Mouse (Mus musculus) frontal cortex, adult (tissue): ENCODE data around the gene Hoxd8.

Experiments used
- ATAC-seq: cut with Nextera tagmentation; 2 replicates; pipeline ENCODE4 v1.9.2; 2017; ENCODE audit warnings: mild to moderate bottlenecking, moderate library complexity, mixed read lengths; ENCODE audit not compliant: low TSS enrichment

Hoxd8 gene

DNA sequence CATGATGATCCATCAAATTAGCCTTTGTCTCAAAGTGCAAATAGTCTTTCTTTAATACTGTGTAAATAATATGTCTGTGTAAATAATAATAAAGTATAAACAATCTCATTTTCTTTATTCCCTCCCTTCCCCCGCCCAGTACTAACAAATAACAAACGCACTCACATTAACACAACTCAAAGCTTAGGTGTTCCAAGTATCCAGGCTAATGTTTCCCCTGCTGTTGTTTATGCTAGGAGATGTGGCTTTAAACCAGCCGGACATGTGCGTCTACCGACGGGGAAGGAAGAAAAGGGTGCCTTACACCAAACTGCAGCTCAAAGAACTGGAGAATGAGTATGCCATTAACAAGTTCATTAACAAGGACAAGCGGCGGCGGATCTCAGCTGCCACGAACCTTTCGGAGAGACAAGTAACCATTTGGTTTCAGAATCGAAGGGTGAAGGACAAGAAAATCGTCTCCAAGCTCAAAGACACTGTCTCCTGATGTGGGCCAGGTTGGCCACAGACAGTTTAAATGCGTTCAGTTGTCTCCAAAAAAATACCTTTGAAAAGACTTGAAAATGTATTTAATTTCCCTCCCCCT is 34.7 kb upstream of the Hoxd8 start:
- ATAC-seq = no peak

DNA sequence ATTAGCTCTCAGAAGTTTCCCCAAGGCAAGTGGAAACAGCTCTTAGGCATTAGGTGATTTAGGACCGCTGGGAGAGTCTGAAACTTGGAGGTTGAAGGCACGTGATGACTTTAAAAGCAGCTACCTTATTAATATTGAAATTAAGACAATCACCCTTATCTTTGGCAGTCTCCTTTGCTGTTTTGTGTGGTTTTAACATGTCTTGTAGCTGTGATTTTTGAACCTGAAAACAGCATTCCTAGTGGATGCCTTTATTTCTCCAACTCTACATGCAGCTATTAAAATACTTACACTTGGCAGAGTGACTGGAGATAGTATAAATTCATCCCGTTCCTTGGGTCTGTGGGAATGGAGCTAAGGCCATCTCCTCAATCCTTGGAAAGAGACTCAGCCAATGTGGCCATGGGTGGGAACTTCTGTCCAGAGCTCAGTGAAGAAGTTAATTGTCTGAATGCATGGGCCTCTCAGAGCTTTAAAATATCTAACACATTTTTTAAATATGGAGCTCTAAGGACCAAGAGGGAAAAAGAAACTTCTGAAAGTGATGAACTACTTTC is 33.7 kb upstream of the Hoxd8 start:
- no peak for ATAC-seq

DNA sequence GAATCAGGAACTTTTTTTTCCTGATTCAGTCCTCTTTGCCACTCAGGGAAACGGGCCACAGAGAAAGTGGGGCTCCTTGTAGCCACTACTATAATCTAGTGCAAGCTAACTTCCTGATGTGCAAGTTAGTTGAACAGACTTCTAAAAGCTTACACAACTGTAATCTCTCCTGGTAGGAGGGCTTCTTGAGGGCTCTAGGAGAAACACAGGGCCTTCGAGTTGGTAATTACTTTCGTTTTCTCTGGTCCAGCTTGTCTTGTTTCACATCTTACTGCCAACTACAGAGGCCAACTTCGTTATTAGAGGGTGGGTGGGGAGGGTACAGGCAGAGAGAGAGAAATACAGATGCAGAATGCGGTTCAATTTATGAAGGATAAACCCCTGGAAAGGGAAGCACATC is 32.6 kb upstream of the Hoxd8 start:
- no peak for ATAC-seq

DNA sequence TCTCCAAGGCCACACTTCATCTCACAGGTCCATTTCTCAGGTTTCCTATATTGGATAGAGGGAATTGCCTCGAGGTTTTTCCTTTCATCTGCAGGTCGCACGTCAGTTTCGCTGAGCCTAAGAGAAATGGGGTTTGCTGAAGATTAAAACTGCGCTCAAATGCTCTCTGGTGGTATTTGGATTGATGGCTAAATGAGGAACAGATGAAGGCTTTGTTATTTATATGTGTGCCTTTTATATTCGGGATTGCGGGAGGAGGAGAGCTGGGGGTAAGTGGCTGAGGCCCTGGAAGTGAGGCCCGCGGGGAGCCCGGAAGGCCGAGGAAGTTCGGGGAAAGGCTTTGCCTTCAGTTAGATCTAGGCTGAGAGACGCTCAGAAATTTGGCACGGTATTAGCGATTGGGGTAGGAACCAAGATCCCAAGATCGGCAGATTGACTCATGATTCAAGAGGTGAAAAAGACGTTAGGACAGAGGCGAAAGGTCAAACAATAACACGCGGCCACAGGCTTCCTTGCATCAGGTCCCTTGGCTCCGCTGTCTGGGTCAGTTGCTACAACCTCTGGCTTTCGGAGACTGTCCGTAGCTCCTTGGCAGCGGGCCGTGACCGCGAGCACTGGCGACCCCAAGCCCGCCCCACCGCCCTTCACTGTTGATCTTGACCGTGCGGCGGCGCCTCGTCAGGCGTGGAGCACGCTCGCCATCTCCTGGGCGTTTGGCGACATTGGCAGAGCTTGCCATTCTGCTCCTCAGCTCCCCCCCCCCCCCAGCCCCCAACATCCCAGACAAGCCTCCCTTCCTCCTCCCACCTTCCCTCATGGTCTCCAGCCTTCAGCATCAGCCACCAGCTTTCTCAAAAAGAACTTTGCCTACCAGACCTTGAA is 31.7 kb upstream of the Hoxd8 start:
- ATAC-seq = no peak

DNA sequence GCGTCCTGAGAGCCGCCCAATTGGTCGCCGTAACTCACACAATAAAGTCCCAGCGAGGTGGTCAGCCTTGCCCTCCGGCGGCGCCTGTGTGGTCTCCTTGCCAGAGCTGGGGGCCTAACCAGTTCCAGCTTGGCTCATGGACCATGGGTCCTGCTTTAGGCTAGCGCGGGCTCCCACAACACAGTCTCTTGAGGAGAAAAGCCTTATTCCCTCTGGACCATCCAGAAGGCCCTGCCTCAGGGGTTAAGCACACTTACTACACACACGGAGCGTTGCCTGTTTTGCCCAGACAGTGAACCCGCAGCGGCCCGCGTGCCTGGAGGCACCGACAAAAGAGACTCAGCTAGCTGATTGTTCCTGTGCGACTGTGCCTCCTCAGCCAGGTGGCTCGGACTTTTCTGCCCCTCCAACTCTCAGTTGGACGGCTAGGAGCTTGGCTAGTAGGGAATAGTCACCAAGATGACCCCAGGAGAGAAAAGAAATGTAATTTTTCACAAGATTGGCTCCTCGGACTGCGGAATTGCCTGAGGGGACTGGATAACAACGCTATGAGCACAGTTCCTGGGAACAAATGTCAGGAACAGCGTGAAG is 30.5 kb upstream of the Hoxd8 start:
- no peak for ATAC-seq

DNA sequence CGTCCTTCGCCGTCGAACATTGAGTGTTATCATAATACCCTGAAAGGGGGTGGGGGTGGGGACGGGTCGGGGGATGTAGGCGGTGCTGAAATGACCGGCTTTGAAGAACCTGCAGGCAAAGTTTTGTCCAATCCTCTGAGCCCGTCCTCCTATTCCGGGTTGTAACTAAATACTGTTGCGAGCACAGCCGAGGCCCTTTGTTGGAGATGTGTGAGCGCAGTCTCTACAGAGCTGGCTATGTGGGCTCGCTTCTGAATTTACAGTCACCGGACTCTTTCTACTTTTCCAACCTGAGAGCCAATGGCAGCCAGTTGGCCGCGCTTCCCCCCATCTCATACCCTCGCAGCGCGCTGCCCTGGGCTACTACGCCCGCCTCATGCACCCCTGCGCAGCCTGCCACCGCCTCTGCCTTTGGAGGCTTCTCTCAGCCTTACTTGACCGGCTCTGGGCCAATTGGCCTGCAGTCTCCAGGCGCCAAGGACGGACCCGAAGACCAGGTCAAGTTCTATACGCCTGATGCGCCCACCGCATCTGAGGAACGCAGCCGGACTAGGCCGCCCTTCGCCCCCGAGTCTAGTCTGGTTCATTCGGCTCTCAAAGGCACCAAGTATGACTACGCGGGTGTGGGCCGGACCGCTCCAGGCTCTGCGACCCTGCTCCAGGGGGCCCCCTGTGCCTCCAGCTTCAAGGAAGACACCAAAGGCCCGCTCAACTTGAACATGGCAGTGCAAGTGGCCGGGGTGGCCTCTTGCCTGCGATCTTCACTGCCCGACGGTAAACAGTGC is 29.3 kb upstream of the Hoxd8 start, which contains the start of gene Hoxd12:
Gene Hoxd12 (plus strand): TSS at position 133 of the 785 bp plus-strand sequence.
- ATAC-seq = no peak

DNA sequence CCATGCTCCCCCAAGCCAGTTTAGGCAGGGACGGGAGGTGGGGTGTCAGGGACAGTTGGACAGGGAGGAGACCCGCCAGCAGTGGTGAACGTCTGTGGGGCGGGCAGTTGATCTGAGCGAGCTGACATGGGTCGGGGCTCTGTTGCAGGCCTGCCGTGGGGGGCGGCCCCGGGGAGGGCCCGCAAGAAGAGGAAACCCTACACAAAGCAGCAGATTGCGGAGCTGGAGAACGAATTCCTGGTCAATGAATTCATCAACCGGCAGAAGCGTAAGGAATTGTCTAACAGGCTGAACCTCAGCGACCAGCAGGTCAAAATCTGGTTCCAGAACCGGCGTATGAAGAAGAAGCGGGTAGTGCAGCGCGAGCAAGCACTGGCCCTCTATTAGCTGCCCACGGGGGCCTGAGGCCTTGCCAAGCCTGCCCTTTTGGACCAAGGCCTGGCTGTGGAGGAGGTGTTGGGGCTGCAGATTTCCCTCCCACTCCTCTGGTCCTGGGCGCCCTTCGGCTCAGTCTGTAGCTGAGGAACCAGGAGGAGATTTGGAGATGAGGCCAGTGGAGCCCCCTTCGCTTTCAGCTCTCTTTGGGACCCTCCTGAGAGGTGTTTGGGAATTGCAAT is 28.6 kb upstream of the Hoxd8 start:
- no peak for ATAC-seq

DNA sequence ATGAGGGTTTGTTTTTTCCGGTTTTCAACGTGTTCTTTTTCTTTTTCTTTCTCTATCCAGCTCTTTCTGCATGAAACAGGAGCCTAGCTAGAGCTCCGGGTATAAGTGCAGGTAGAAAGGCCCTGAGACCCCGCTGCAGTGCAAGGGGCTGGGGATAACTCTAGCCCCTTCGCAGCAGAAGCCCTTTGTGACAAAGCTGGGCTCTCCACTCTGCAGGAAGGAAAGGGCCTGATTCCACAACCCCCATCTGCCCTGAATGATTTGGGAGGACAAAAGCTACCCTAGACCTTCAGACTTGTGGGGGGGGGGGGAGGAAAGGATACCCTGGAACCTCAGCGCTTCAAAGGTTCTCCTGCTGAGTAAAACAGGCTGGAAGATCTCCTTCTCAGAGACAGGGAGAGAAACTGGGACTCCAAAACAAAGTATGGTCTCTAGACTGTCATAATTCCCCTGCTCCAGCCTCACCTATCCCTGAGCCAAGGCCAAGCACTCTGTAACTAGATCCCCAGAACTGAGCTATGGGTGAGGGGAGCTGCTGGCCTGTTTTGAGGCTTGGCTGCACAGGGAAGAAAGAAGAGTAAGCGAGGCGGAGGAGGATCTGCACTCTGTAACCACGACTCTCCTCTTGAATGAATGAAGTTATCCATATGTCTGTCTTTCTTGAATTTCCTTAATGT is 27.9 kb upstream of the Hoxd8 start:
- ATAC-seq = no peak

DNA sequence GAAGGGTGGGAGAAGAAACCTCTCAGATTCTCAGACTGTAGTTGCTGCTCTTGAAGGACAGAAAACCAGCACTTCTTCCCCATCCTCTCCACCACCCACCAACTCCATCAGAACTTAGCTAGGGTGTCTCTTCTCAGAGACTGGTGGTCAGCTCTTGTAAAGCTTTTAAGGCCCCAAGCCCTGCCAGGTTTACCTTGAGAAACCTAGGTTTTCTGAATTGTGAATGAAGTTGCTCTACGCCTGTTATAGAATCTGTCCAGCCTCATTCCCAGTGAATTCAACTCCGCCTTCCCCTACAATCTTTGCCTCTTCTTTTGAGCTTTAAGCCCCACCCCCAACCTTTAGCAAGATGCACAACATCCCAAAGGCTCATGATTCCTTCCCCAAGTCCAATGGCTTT is 27.3 kb upstream of the Hoxd8 start:
- ATAC-seq = no peak

DNA sequence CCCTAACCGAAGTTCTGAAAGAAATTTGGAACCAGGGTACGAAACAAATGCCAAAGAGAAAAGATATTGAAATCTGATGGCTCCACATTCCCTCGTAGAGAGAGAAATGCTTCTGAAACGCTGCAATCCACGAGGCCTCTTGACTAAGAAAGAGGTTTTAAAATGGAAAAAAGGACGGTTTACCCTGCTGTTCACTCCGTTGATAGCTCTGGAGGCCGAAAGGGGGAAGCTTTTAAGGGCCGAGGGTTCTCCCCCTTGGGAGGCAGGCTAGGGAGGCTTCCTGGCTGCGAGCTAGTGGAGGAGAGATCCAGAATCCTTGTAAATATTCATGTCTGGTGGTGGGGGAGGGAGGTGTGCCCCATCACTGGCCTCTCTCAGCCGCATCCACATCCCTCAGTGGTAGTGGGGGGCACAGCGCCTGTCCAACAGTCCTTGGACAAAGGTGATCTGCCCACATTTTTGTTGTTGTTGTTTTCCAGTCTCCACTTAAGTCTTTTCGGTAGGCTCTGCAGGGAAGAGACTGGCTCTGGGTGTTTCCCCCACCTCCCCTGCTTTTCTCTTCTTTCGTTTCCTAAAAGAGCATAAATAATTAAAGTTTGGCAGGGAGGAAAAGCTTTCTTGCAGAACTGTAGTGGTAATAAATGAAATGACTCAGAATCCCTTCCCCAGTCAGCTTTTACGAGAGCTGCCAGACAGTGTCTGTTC is 25.4 kb upstream of the Hoxd8 start, which contains the start of gene Hoxd11:
Gene Hoxd11 (plus strand): TSS at position 667 of the 705 bp plus-strand sequence.
- ATAC-seq = no peak

DNA sequence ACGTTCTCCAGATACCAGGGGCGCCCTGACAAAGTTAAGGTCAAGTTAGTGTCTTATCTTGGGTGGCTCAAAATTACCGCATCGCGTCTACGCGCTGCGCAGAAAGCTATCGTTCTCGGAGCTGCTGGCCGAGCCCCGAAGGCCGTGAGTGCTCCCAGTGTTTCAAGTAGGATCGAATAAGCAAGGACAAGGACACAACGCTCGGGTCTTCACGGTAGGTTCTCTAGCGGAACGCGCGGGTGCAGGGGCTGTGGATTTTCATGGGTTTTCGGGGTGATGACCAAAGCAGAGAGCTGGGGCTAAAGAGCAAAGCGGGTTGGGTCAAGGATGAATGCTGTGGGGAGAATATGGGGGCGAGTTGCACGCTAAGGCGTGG is 24.8 kb upstream of the Hoxd8 start:
- ATAC-seq = no peak

DNA sequence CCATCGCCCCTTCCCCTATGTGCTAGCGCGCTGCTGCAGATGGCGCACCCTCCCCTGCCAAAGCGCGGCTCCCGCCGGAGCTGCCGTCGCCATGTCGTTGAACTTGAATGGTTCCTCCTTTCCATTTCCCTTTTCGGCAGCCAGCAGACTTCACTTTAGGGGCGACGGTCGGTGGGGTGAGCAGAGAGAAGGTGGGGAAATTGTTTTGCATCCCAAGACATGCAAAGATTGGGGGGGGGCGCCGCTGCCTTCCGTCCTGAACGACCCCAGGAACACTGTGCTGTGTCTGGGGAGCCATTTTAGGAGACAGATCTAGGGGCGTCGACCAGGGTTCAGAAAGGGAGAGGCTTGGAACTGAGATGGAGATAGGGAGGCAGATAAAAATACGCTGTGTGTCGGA is 24.4 kb upstream of the Hoxd8 start:
- ATAC-seq = no peak

DNA sequence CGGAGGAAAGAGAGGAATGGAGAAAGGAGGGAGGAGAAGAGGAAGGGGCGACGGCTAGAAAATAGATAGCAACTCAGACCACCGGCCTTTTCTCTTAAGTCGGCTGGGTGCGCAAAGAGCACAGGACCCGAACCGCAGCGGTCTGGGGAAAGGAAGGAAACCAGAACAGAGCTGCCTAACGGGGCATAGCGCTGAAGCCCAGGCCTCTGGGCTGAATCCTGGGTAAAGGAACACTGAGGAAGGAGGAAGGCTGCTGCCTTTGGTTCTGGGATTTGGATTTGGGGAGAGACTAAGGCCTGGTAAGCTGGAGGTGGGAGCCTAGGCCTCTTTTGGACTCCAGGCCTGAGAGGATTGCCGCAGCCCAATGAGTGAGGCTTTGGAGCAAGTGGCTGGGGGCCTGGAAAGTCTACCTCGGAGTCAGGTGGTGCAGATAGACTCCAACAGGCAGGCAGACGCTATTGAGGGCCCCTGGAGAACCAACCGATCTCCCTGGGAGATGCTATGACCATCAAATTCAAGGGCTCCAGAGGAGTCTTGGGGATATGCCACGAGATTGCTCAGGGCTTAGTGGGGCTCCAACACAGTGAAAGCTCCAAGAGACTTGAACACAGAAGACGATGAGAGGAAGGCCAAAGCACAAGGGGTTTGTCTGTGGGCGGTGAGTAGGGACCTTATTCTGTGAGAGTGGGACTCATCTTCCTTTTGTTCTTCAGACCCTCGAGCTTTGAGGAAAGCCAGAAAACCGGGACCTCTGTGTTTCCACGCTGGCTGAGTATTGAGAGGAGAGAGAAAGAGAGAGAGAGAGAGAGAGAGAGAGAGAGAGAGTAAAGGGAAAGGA is 23.6 kb upstream of the Hoxd8 start:
- no peak for ATAC-seq

DNA sequence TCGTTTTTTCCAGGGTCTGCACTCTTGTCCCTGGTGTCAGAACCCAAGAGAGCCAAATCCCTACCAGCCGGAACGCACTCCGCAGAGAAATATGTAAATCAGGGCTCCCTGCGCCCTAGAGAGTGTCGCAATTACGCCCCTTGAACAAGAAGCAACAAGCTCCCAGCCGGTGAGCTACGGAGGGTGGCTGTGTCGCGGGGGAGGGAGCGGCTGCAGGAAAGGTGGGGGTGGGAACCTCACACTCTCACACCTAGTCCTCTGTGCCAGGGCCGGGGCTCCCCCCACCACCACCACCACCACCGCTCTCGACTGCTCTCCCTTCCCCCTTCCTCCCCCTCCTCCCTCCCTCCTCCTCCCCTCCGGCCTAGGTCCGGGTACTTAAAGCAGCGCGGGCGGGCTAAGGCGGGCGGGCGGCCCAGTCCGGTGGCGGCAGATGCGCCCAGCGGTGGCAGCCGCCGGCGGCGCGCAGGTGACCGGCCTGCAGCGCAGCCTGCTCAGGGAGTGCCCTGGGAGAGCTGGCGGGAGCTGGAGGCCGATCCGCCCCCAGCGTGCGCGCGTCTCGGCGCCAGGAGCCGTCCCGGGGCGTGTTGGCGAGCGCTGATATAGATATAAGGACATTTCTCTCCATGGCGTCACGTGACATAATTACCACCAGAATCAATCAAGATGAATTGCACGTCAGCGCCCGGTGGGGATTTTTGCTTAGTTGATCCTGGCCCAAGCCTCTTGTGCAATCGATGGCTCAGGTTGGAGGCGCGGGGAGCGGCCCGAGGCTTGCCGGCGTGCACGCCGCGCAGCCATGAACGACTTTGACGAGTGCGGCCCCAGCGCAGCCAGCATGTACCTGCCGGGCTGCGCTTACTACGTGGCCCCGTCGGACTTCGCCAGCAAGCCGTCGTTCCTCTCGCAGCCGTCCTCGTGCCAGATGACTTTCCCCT is 22.6 kb upstream of the Hoxd8 start:
- no peak for ATAC-seq

DNA sequence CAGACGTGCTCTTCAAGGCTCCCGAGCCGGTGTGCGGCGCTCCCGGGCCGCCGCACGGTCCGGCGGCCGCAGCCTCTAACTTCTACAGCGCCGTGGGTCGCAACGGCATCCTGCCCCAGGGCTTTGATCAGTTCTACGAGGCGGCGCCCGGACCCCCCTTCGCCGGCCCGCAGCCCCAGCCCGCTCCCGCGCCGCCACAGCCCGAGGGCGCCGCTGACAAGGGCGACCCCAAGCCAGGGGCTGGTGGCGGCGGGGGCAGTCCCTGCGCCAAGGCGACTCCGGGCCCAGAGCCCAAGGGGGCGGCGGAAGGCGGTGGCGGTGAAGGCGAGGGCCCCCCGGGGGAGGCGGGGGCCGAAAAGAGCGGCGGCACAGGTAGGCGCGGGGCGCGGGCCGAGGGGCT is 21.6 kb upstream of the Hoxd8 start:
- ATAC-seq = no peak

DNA sequence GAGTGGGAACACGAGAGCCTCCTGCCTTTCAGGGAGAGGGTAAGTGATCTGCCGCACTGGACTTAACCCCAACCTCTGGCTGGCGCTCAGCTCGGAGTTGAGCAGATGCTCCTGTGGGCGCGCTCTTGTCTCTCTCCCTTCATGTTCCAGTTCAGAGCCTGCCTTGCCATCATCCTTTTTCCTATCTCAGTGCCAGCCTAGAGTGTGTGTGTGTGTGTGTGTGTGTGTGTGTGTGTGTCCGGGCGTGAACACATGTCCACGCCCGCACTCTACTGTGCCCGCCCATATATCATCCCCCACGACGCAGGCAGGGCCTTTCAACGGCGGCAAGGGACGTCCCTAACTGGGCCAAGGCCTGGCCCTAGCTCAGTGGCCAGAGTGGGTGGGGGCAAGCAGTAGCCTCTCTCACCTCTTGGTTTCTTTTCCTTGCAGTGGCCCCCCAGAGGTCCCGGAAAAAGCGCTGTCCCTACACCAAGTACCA is 20.9 kb upstream of the Hoxd8 start:
- ATAC-seq = no peak

DNA sequence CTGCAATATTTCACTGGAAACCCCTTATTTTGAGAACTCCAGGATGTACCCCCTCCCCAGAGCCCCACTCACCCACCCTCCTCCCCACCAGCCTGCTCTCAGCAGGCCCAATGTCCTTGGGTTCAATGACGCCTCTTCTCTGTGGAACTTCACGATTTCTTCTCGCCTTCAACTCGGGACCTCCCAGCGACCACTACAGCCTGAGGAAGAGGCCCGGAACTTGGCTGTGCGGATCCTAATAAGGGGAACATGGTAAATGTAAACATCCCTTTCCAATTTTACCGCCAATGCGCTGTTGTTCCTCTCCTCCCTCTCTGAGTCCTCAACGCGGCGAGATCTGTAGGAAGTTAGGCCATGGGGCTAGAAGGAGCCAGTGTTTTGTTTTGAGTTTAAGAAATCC is 20.3 kb upstream of the Hoxd8 start:
- ATAC-seq = no peak

DNA sequence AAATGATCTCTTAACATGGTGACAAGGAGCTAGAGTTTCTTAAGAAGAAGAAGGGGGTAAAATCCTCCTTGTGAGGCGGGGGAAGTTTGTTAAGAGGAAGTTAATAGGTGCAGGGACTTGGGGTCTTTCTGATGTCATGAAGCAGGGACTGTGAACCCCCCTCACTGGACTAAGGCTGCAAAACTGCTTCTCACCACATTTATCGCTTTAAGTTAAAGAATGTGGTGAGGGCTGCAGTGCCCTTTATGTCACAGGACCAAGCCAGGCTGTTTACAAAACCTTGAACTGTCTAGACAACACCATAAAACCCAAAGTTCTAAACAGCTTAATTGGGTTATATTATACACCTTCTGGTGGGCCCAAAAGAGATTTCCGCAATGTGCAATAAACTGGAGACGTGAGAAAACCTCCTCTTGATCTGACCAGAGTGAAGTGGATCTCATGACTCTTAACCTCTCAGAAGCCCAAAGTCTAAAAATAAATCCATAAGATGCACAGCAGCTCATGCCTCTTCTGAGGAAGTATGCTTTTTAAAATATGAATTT is 19.3 kb upstream of the Hoxd8 start:
- no peak for ATAC-seq
